Mouse (Mus musculus): ENCODE measurements at regions not wholly inside any gene's neighbourhood (a gene's known extent, or its start where the extent isn't known, plus 50 kb on each side); places are given as distances from the start of the nearest gene placed in this dataset.

GRCm38 (mm10) chr10:125164671-125165070, 224.6 kb downstream of the Slc16a7 start:
- no peak for DNase-seq

GRCm38 (mm10) chr10:125161077-125161476, 228.2 kb downstream of the Slc16a7 start:
- DNase-seq, result peak; percentile 5

- no peak for DNase-seq
These were observed 240.5 kb downstream of the Slc16a7 start for GRCm38 (mm10) chr10:125148753-125149152.

GRCm38 (mm10) chr10:125147239-125147782, 242.0 kb downstream of the Slc16a7 start:
- DNase-seq, result no peak

- DNase-seq, result no peak
These were observed 242.9 kb downstream of the Slc16a7 start for GRCm38 (mm10) chr10:125146365-125146764.

GRCm38 (mm10) chr10:125145809-125146208, 243.5 kb downstream of the Slc16a7 start:
- no peak for DNase-seq

GRCm38 (mm10) chr10:125121762-125122161, 267.5 kb downstream of the Slc16a7 start:
- DNase-seq, result no peak

- no peak for DNase-seq
These were observed 274.9 kb downstream of the Slc16a7 start for GRCm38 (mm10) chr10:125114318-125114717.

- DNase-seq, result no peak
These were observed 280.3 kb downstream of the Slc16a7 start for GRCm38 (mm10) chr10:125108986-125109385.

GRCm38 (mm10) chr10:125084975-125085374, 304.3 kb downstream of the Slc16a7 start:
- no peak for DNase-seq

GRCm38 (mm10) chr10:125072401-125072800, 316.9 kb downstream of the Slc16a7 start:
- no peak for DNase-seq

GRCm38 (mm10) chr10:125070246-125070645, 319.0 kb downstream of the Slc16a7 start:
- DNase-seq, result no peak

- no peak for DNase-seq
These were observed 350.0 kb downstream of the Slc16a7 start for GRCm38 (mm10) chr10:125039290-125039689.

- DNase-seq, result no peak
These were observed 353.6 kb downstream of the Slc16a7 start for GRCm38 (mm10) chr10:125035631-125036030.

GRCm38 (mm10) chr10:125028347-125028746, 360.9 kb downstream of the Slc16a7 start:
- DNase-seq, result no peak

GRCm38 (mm10) chr10:125026851-125027250, 362.4 kb downstream of the Slc16a7 start:
- no peak for DNase-seq

Data from heart, postnatal 4 days (tissue).